Mouse (Mus musculus) thymus, adult 2 months (tissue): ENCODE data around the gene Rpl12. TPM values are rescaled to one million over a fixed set of nuclear protein-coding genes. Genes with fewer than 3 reads are reported as not detected.

Experiments
- DNase-seq: peaks from one replicate; pipeline ENCODE4 v3.0.0; 2021
- H3K27ac ChIP-seq: fragments of 200-500 bp; 2 replicates; pipeline ENCODE4 v1.5.1; 2012; ENCODE audit warnings: low read length, control low read depth; ENCODE audit not compliant: control insufficient read depth, insufficient read depth
- H3K27me3 ChIP-seq: fragments of 200-500 bp; 2 replicates; pipeline ENCODE4 v1.6.1; 2012; ENCODE audit warnings: mild to moderate bottlenecking, low read length, moderate library complexity, mixed read lengths; ENCODE audit not compliant: control insufficient read depth, insufficient read depth
- H3K36me3 ChIP-seq: fragments of 200-500 bp; 2 replicates; pipeline ENCODE4 v1.6.1; 2012; ENCODE audit warnings: mild to moderate bottlenecking, low read length, moderate library complexity; ENCODE audit not compliant: control insufficient read depth, insufficient read depth
- H3K4me1 ChIP-seq: fragments of 200-500 bp; replicated peaks from 2 replicates; pipeline ENCODE4 v1.6.1; 2012; ENCODE audit warnings: low read length; ENCODE audit not compliant: control insufficient read depth, insufficient read depth
- H3K4me3 ChIP-seq: fragments of 200-500 bp; 2 replicates; pipeline ENCODE4 v1.5.1; 2012; ENCODE audit warnings: mild to moderate bottlenecking, low read length, control low read depth, moderate library complexity; ENCODE audit not compliant: control insufficient read depth, insufficient read depth
- CTCF ChIP-seq: fragments of 200-500 bp; IDR thresholded peaks from 2 replicates; pipeline ENCODE4 v1.5.1; 2012; ENCODE audit warnings: mild to moderate bottlenecking, control low read depth, low read length, moderate library complexity, borderline replicate concordance; ENCODE audit not compliant: control insufficient read depth, poor library complexity, insufficient read depth; ENCODE audit errors: extremely low read depth
- POLR2A ChIP-seq: fragments of 200-500 bp; IDR thresholded peaks from 2 replicates; pipeline ENCODE4 v1.6.1; 2012; ENCODE audit warnings: mild to moderate bottlenecking, low read length, control low read depth, moderate library complexity; ENCODE audit not compliant: control insufficient read depth, poor library complexity, insufficient read depth; ENCODE audit errors: extremely low read depth
- whole genome bisulfite sequencing: fragments of 180-500 bp; shearing (Covaris S2); methylation state at CpG from one replicate; pipeline ENCODE4 v1.1.7; 2018; 5-methylcytosine and 5-hydroxymethylcytosine counted together
- polyA plus RNA-seq: library from polyadenylated mRNA; depleted of rRNA; stranded (reverse); fragments of >200 nt; gene quantifications from 2 replicates; pipeline ENCODE4 v1.2.3, GENCODE M21; 2012

Gene Rpl12
- polyA plus RNA-seq, 1 experiment, result 552 TPM

DNA sequence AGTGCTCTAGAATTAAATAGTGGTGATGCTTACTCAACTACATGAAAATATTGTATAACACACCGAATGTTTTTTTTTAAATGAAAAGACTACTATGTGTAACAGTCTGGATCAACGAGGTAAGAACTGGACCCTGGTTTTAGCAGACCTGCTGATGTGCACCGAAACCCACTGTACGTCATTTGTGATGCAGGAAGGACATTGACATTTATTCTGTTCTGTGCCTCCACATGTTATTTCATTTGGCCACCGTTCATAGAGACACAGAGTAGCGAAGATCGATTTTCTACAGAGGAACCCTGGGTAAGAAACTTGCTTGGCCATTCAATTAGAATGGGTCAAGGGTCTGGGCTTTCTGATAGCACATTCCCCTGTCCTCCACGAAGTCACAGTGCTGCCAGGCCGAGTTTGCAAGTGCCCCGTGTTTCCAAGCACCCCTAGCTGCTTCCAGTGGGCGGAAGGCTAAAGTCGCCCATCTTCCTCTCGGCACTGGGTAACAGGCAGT, 4.9 kb downstream of the Rpl12 start:
- 24% methylated on average over 13 of the region's 13 CpGs for WGBS
- DNase-seq, result no peak
- peaks cover 15% of the 10 kb centered on the region for H3K36me3 ChIP-seq
- H3K4me3 ChIP-seq, result peak overlapping the region; percentile 66
- H3K27me3 ChIP-seq, result no peaks in the 10 kb centered on the region
- TF ChIP-seq POLR2A (no peak), CTCF (no peak)
- peaks cover 21% of the 10 kb centered on the region for H3K4me1 ChIP-seq
- peak overlapping the region; percentile 40 for H3K27ac ChIP-seq

DNA sequence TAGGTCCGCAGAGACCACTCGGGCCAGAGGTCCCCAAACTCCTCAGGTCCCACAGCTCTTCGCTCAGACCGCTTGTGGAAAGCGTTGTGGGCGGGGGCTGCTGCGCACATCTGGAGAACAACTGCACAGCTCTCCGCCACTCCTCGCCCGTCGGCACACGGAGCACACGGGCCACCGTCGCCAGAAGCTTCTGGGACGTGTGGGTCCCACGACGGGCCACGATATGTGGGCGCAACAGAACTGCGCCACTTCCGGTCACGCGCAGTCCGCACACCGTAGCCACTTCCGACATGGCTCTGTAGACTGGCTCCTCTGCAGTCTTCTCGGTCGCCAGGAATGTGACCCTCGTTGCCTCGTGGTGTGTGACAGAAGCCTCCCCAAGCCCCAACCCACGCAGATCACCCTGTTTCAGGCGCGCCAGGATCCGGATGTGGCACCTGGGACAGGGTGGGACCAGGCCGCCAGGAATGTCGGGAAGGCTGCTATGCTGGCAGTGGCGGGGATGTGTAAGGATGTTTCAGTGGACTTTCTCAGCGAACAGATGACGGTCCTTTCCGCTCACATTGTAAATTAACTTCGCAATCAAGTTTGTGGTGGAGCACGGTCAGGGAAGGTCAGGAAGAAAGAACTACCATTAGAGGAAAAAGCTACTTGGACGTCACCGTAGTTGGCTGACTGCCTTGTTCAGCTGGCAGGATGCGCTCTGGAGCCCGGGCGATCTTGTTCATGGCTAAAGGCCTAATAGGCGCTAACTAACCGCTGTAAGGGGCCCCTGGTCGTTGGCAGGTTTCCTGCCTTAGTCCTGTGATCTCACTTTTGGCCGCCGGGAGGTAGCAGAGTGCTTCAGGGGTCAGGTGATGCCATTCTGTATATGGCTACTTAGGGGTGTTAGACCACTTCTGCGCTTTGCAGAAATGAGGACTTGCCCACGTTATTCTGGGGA, 5.6 kb downstream of the Rpl12 start:
- under 1% methylated on average over 55 of the region's 55 CpGs for WGBS
- Histone ChIP-seq H3K4me1 (peaks cover 21% of the 10 kb centered on the region), H3K27ac (peak overlapping the region; percentile 40), H3K4me3 (peak overlapping the region; percentile 66), H3K36me3 (peaks cover 15% of the 10 kb centered on the region), H3K27me3 (no peaks in the 10 kb centered on the region)
- TF ChIP-seq CTCF (peak; percentile 38; the same call in 1 of the 2 replicates), POLR2A (peak; percentile 53; the same call in 1 of the 2 replicates)
- peak; percentile 81 for DNase-seq

DNA sequence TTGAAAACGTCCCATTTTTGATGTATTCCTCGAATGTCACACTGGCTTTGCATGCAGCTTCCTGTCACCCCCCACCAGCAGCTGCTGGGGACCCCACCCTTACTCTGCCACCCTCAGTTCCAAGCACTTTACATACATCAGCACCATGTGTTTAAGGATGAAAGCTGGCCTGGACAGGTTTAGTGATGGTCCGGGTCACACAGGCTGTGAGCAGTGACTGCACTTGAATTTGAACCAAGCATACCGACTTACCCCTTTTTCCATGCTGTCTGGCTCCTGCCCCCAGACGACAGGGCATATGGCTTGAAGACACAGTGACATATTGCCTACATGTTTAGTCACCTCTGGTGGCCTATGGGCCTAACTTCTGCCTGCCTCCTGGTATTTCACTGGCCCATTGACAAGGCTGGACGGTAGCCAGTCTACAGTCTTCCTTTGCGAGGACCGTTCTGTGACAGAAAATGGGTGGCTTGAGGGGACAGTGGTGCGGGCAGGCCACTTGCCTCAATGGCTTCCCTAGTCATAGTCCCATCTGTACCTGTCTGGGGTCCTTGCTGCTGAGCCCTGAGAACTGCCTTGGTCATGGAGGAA, 6.8 kb downstream of the Rpl12 start:
- Histone ChIP-seq H3K36me3 (peaks cover 15% of the 10 kb centered on the region), H3K27me3 (no peaks in the 10 kb centered on the region), H3K4me3 (no peak overlapping the region), H3K4me1 (peaks cover 15% of the 10 kb centered on the region), H3K27ac (no peak overlapping the region)
- 90% methylated on average over 9 of the region's 9 CpGs for WGBS
- no peak for TF ChIP-seq CTCF
- no peak for DNase-seq

DNA sequence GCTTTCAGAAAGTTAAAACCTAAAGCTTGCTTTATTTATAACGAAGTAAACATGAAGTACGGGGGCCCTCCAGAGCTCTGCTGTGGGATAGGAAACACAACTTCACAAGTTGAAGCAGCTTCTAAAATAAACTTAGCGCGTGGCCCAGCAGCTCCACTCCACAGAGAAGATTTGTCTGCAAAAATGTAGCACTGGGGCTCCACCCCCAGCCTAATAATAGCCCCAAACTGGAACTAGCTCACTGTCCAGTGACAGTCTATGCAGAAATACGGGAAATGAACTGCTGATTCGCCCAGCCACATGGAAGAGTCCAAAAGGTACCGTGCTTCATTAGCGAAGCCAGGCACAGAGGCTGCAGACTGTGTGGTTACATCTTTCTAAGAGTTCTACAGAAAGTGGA, 8.0 kb downstream of the Rpl12 start:
- WGBS, result 84% methylated on average over 8 of the region's 8 CpGs
- TF ChIP-seq POLR2A (no peak), CTCF (no peak)
- no peak overlapping the region for H3K27ac ChIP-seq
- peaks cover 10% of the 10 kb centered on the region for H3K4me1 ChIP-seq
- no peak overlapping the region for H3K4me3 ChIP-seq
- peaks cover 5% of the 10 kb centered on the region for H3K36me3 ChIP-seq
- no peaks in the 10 kb centered on the region for H3K27me3 ChIP-seq
- DNase-seq, result no peak

DNA sequence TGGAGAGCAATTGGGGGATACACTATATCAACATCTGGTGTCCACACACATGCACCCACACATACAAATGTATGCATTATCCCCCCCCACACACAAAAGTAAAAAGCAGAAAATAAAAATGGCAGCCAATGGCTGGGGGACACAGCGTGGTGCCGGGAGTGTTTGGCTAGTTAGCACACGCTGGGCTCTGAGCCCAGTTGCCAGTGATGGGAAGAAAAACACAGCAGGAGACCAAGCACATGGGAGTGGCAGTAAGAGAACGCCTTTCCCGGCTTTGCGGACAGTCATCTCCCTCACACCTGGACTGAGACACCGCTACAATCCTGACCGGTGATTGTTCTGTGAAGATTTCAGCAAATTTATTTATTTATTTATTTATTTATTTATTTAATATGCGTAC, 9.9 kb downstream of the Rpl12 start:
- no peak for DNase-seq
- Histone ChIP-seq H3K27me3 (no peaks in the 10 kb centered on the region), H3K4me3 (no peak overlapping the region), H3K27ac (no peak overlapping the region), H3K36me3 (no peaks in the 10 kb centered on the region), H3K4me1 (peaks cover 10% of the 10 kb centered on the region)
- 91% methylated on average over 9 of the region's 9 CpGs for WGBS
- no peak for TF ChIP-seq POLR2A
- TF ChIP-seq CTCF, result no peak

DNA sequence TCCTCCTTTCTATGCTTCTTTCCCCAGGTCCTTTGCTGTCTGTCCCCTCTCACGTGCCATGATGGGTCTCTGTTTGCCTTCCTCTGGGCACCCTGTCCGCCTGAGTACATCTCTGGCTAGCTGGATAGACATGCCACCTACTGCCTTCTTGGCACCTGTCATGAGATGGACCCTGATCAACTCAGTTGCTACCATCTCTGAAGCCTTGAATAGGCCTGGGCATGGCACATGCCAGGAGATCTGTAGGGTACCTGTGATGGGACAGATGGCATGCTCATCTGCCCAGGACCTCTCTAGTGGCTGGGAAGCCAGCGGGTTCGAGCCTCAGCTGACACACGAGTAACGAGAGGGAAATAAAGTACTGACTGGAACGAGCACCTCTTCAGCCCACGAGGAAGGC, 12.9 kb downstream of the Rpl12 start:
- Histone ChIP-seq H3K36me3 (no peaks in the 10 kb centered on the region), H3K27me3 (no peaks in the 10 kb centered on the region), H3K4me3 (no peak overlapping the region), H3K27ac (no peak overlapping the region), H3K4me1 (no peaks in the 10 kb centered on the region)
- no peak for TF ChIP-seq POLR2A
- TF ChIP-seq CTCF, result no peak
- 94% methylated on average over 8 of the region's 8 CpGs for WGBS
- DNase-seq, result no peak
